Mouse (Mus musculus) limb, embryonic 14.5 days (tissue): ENCODE measurements at regions not wholly inside any gene's neighbourhood (a gene's known extent, or its start where the extent isn't known, plus 50 kb on each side); places are given as distances from the start of the nearest gene placed in this dataset.

ENCODE experiments used
- ATAC-seq: fragments of 200-750 bp; cut with Nextera tagmentation; 2 replicates; pipeline ENCODE4 v1.8.0; 2017; ENCODE audit warnings: low read depth, moderate number of reproducible peaks, moderate TSS enrichment; ENCODE audit not compliant: low FRiP score
- DNase-seq: peaks from one replicate; pipeline ENCODE4 v3.0.0-alpha.2; 2015; ENCODE audit warnings: low spot score
- H3K27ac ChIP-seq: fragments of 300-500 bp; sonication (generic); replicated peaks from 2 replicates; pipeline ENCODE4 v1.5.1; 2014; ENCODE audit warnings: low read depth, mild to moderate bottlenecking, low read length, moderate library complexity, mixed read lengths
- H3K27me3 ChIP-seq: fragments of 300-500 bp; sonication (generic); 2 replicates; pipeline ENCODE4 v1.6.1; 2014; ENCODE audit warnings: low read length, mixed read lengths; ENCODE audit not compliant: control insufficient read depth, insufficient read depth
- H3K36me3 ChIP-seq: fragments of 300-500 bp; sonication (generic); 2 replicates; pipeline ENCODE4 v1.6.1; 2014; ENCODE audit warnings: mild to moderate bottlenecking, low read length, moderate library complexity, mixed read lengths; ENCODE audit not compliant: control insufficient read depth, insufficient read depth
- H3K4me1 ChIP-seq: fragments of 300-500 bp; sonication (generic); 2 replicates; pipeline ENCODE4 v1.6.1; 2014; ENCODE audit warnings: antibody characterized with exemption, low read length, mixed read lengths; ENCODE audit not compliant: control insufficient read depth, insufficient read depth
- H3K4me2 ChIP-seq: fragments of 300-500 bp; sonication (generic); replicated peaks from 2 replicates; pipeline ENCODE4 v1.6.1; 2014; ENCODE audit warnings: low read depth, mild to moderate bottlenecking, low read length, moderate library complexity; ENCODE audit not compliant: severe bottlenecking
- H3K4me3 ChIP-seq: fragments of 300-500 bp; sonication (generic); replicated peaks from 2 replicates; pipeline ENCODE4 v1.5.1; 2014; ENCODE audit warnings: low read length
- H3K9ac ChIP-seq: fragments of 300-500 bp; sonication (generic); 2 replicates; pipeline ENCODE4 v1.6.1; 2014; ENCODE audit warnings: mild to moderate bottlenecking, low read depth, low read length, moderate library complexity; ENCODE audit not compliant: severe bottlenecking
- H3K9me3 ChIP-seq: fragments of 300-500 bp; sonication (generic); 2 replicates; pipeline ENCODE4 v1.6.1; 2016; ENCODE audit warnings: low read length; ENCODE audit not compliant: control insufficient read depth
- POLR2A ChIP-seq: fragments of 200-500 bp; IDR thresholded peaks from 2 replicates; pipeline ENCODE4 v1.8.0; 2012; ENCODE audit warnings: inconsistent platforms, mild to moderate bottlenecking, moderate library complexity, borderline replicate concordance; ENCODE audit not compliant: insufficient read depth, insufficient read length; ENCODE audit errors: extremely low read depth
- WGBS: fragments of 180-500 bp; shearing (Covaris S2); extraction: QIAGEN DNeasy Blood & Tissue Kit; methylation state at CpG from one replicate; pipeline ENCODE4 v1.1.7; 2014; 5-methylcytosine and 5-hydroxymethylcytosine counted together

- no peaks in the 10 kb centered on the region for H3K9me3 ChIP-seq
- DNase-seq: no peak
- H3K27ac ChIP-seq: no peak overlapping the region
- H3K36me3 ChIP-seq: no peaks in the 10 kb centered on the region
- no peak for ATAC-seq
- WGBS: 43% methylated on average over 4 of the region's 4 CpGs
- no peak for TF ChIP-seq POLR2A
- H3K4me2 ChIP-seq: no peak overlapping the region
- H3K9ac ChIP-seq: no peak overlapping the region
- H3K4me1 ChIP-seq: no peaks in the 10 kb centered on the region
- H3K4me3 ChIP-seq: no peak overlapping the region
- no peaks in the 10 kb centered on the region for H3K27me3 ChIP-seq
Observed at GRCm38 (mm10) chr17:59762068-59762467, 748.9 kb upstream of the Nudt12 start.

- Histone ChIP-seq H3K36me3 (no peaks in the 10 kb centered on the region), H3K9me3 (no peaks in the 10 kb centered on the region), H3K9ac (no peak overlapping the region), H3K4me3 (no peak overlapping the region), H3K4me2 (no peak overlapping the region), H3K27me3 (no peaks in the 10 kb centered on the region), H3K4me1 (no peaks in the 10 kb centered on the region), H3K27ac (no peak overlapping the region)
- no peak for DNase-seq
- no peak for ATAC-seq
- 85% methylated on average over 5 of the region's 5 CpGs for WGBS
- TF ChIP-seq POLR2A: no peak
Observed at GRCm38 (mm10) chr17:59760889-59761288, 747.7 kb upstream of the Nudt12 start.

- no peak overlapping the region for H3K4me3 ChIP-seq
- H3K27me3 ChIP-seq: no peaks in the 10 kb centered on the region
- H3K36me3 ChIP-seq: no peaks in the 10 kb centered on the region
- H3K4me1 ChIP-seq: no peaks in the 10 kb centered on the region
- DNase-seq (no peak), ATAC-seq (no peak)
- no peak overlapping the region for H3K27ac ChIP-seq
- H3K9me3 ChIP-seq: no peaks in the 10 kb centered on the region
- 69% methylated on average over 1 of the region's 1 CpGs for WGBS
- TF ChIP-seq POLR2A: no peak
- no peak overlapping the region for H3K4me2 ChIP-seq
- no peak overlapping the region for H3K9ac ChIP-seq
Observed at GRCm38 (mm10) chr17:59746106-59746505, 732.9 kb upstream of the Nudt12 start.
